In the genomic region with DNA sequence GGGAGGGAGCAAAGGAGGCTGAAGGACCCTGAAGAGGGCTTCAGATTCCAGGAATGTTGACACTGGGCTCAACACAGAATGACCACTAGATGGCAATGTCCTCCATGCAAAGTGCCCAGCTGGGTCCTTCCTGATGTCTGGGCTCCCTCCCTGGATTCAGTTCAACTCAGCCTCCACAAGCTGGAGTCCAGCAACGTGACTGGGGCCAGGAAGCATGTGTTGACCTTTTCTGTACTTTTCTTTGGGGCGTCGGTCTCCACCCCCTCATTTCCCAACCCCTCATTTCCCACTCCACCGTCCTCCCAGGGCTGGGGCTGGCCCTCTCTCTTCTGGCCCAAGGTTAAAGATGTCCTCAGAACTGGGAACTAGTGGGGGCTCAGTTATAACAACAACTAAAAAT, we compare ENCODE assay signal across 8 mouse cellular contexts. TPM values are rescaled to one million over a fixed set of nuclear protein-coding genes. Genes with fewer than 3 reads are reported as not detected.
DNase-seq lines count a peak whose midpoint lies in the region; ATAC-seq and TF ChIP-seq lines count a peak whose summit lies in the region.

No protein-coding gene starts in this region.

- no peaks in the 10 kb centered on the region for H3K9me3 ChIP-seq in MEL (replicated peaks; ENCODE audit: insufficient read depth, low read length)
- no peaks in the 10 kb centered on the region for H3K9me3 ChIP-seq in forebrain, embryonic 16.5 days (ENCODE audit: control insufficient read depth, low read length)
- H3K9me3 ChIP-seq in liver, embryonic 16.5 days (replicated peaks; ENCODE audit: control insufficient read depth, low read length): no peaks in the 10 kb centered on the region
- no peaks in the 10 kb centered on the region for H3K9me3 ChIP-seq in neural tube, embryonic 15.5 days (replicated peaks)

- peak; percentile 79 to 91 (median 83) for TF ChIP-seq CTCF in MEL (IDR thresholded peaks at IDR 0.05 in 2 of 3, conservative IDR thresholded peaks at IDR 0.05 in 1 of 3; ENCODE audit: control insufficient read depth in 1 of 3, insufficient read depth in 1 of 3, low read depth in 2 of 3, low read length in 3 of 3, poor library complexity in 1 of 3, severe bottlenecking in 1 of 3)

- peak; percentile 47 for DNase-seq in MEL (ENCODE audit: low read depth, low spot score)
- peak; percentile 64 to 72 for DNase-seq in cerebellum, adult 18-20 months
- DNase-seq in heart, postnatal 25 days (ENCODE audit: low spot score): peak; percentile 85
- peak; percentile 79 for DNase-seq in layer of hippocampus, adult 11-12 months (ENCODE audit: low spot score)
- DNase-seq in thymus, postnatal 0 days (ENCODE audit: low spot score): peak; percentile 11

- no peak overlapping the region for H3K9ac ChIP-seq in MEL (ENCODE audit: control insufficient read depth, low read depth, low read length, poor library complexity, severe bottlenecking)
- no peak overlapping the region for H3K9ac ChIP-seq in forebrain, embryonic 16.5 days (replicated peaks; ENCODE audit: low read depth, low read length)
- no peak overlapping the region for H3K9ac ChIP-seq in liver, embryonic 16.5 days (ENCODE audit: low read depth, low read length)
- H3K9ac ChIP-seq in neural tube, embryonic 15.5 days (replicated peaks): no peak overlapping the region

- no peak for TF ChIP-seq EP300 in MEL (IDR thresholded peaks at IDR 0.05; ENCODE audit: low read depth in 1 of 2, low read length in 2 of 2)

- no peaks in the 10 kb centered on the region for H3K4me1 ChIP-seq in MEL (ENCODE audit: control insufficient read depth in 1 of 2, insufficient read depth in 2 of 2, low read length in 2 of 2)
- H3K4me1 ChIP-seq in forebrain, embryonic 16.5 days (replicated peaks; ENCODE audit: control insufficient read depth, insufficient read depth, low read length): no peaks in the 10 kb centered on the region
- no peaks in the 10 kb centered on the region for H3K4me1 ChIP-seq in liver, embryonic 16.5 days (ENCODE audit: control insufficient read depth, low read depth, low read length)
- H3K4me1 ChIP-seq in neural tube, embryonic 15.5 days: 0 out of 2 replicates have a peak, but pooled peaks cover 3% of the 10 kb centered on the region

- H3K36me3 ChIP-seq in MEL (ENCODE audit: control insufficient read depth in 1 of 2, insufficient read depth in 2 of 2, low read length in 2 of 2): no peaks in the 10 kb centered on the region
- H3K36me3 ChIP-seq in forebrain, embryonic 16.5 days (ENCODE audit: control insufficient read depth, insufficient read depth): no peaks in the 10 kb centered on the region
- H3K36me3 ChIP-seq in liver, embryonic 16.5 days (ENCODE audit: control insufficient read depth, insufficient read depth): no peaks in the 10 kb centered on the region
- H3K36me3 ChIP-seq in neural tube, embryonic 15.5 days: peaks cover 22% of the 10 kb centered on the region

- no peaks in the 10 kb centered on the region for H3K27me3 ChIP-seq in MEL (ENCODE audit: control insufficient read depth in 1 of 2, insufficient read depth in 2 of 2, low read length in 2 of 2)
- no peaks in the 10 kb centered on the region for H3K27me3 ChIP-seq in forebrain, embryonic 16.5 days (replicated peaks; ENCODE audit: control insufficient read depth, insufficient read depth, low read length)
- H3K27me3 ChIP-seq in liver, embryonic 16.5 days (ENCODE audit: control insufficient read depth, insufficient read depth, low read depth, low read length): no peaks in the 10 kb centered on the region
- H3K27me3 ChIP-seq in neural tube, embryonic 15.5 days (replicated peaks): no peaks in the 10 kb centered on the region

- 6% methylated on average over 4 of the region's 4 CpGs for WGBS in forebrain, embryonic 16.5 days
- 13% methylated on average over 4 of the region's 4 CpGs for WGBS in liver, embryonic 16.5 days (ENCODE audit: insufficient replicate concordance)
- WGBS in neural tube, embryonic 15.5 days: 4% methylated on average over 4 of the region's 4 CpGs

- intact Hi-C loops in heart, postnatal 25 days (cut with DNase I): loop anchor here (1.0 to 2.0 kb wide), 5 partner anchors 44 to 398 kb away; partner anchors contain the start of gene Fbxo7

- ATAC-seq in forebrain, embryonic 16.5 days: peak; percentile 85
- peak; percentile 71 for ATAC-seq in liver, embryonic 16.5 days (ENCODE audit: low read depth)
- peak; percentile 89 for ATAC-seq in neural tube, embryonic 15.5 days (ENCODE audit: low FRiP score)

- H3K4me2 ChIP-seq in forebrain, embryonic 16.5 days (ENCODE audit: low read length): no peak overlapping the region
- H3K4me2 ChIP-seq in liver, embryonic 16.5 days (ENCODE audit: low read depth, low read length): no peak overlapping the region
- H3K4me2 ChIP-seq in neural tube, embryonic 15.5 days: no peak overlapping the region

- H3K79me2 ChIP-seq in MEL (ENCODE audit: control insufficient read depth, insufficient read depth, low read length, poor library complexity): no peaks in the 10 kb centered on the region

- TF ChIP-seq POLR2A in MEL (IDR thresholded peaks at IDR 0.05; ENCODE audit: control insufficient read depth in 1 of 2, insufficient read depth in 1 of 2, low read depth in 1 of 2, low read length in 2 of 2, poor library complexity in 1 of 2): no peak

- TF ChIP-seq RAD21 in MEL (IDR thresholded peaks at IDR 0.05; ENCODE audit: low read depth, low read length): peak; percentile 82

- no peak overlapping the region for H3K27ac ChIP-seq in MEL (ENCODE audit: control insufficient read depth, low read depth, low read length)
- no peak overlapping the region for H3K27ac ChIP-seq in forebrain, embryonic 16.5 days (ENCODE audit: low read length)
- H3K27ac ChIP-seq in liver, embryonic 16.5 days (ENCODE audit: low read length): no peak overlapping the region
- no peak overlapping the region for H3K27ac ChIP-seq in neural tube, embryonic 15.5 days (replicated peaks)

- H3K4me3 ChIP-seq in MEL (ENCODE audit: control insufficient read depth in 1 of 2, insufficient read depth in 1 of 2, low read depth in 2 of 2, low read length in 2 of 2): no peak overlapping the region
- H3K4me3 ChIP-seq in forebrain, embryonic 16.5 days (replicated peaks; ENCODE audit: low read length): no peak overlapping the region
- H3K4me3 ChIP-seq in liver, embryonic 16.5 days (ENCODE audit: low read depth, low read length): no peak overlapping the region
- no peak overlapping the region for H3K4me3 ChIP-seq in neural tube, embryonic 15.5 days (replicated peaks)

TF ChIP-seq in MEL, 35 proteins besides CTCF, POLR2A, EP300 and RAD21:
- TF ChIP-seq POLR2AphosphoS2 (IDR thresholded peaks at IDR 0.05; ENCODE audit: low read length): no peak
- no peak for TF ChIP-seq MXI1 (IDR thresholded peaks at IDR 0.05; ENCODE audit: low read depth, low read length)
- peak; percentile 73 for TF ChIP-seq SMC3 (IDR thresholded peaks at IDR 0.05; ENCODE audit: low read depth, low read length)
- peak; percentile 54; the same call in 1 of the 2 replicates for TF ChIP-seq ZC3H11A (IDR thresholded peaks at IDR 0.05; ENCODE audit: low read depth, low read length)

RNA-seq across cellular contexts. Expression of gene Fbxo7, which starts 43.2 kb away (rescaled TPM):
- total RNA-seq in MEL (2012; rRNA removed): 23.2 and 24.5 TPM in 2 replicates
- polyA plus RNA-seq in MEL (2012; ENCODE audit: insufficient read depth in 1 of 2, insufficient read length in 2 of 2, low read depth in 1 of 2, low replicate concordance in 2 of 2, missing spikeins in 1 of 2): 100 to 1,000 TPM in 1 of 2 experiments, 10 to 100 TPM in 1; 34.8 to 131 TPM
- polyA plus RNA-seq in forebrain, embryonic 16.5 days (2015; fragmentation: Nextera tagmentation; extraction: Ambion mirVana): 14.9 and 16.2 TPM in 2 replicates
- 10 to 100 TPM; 12.3 to 15.4 TPM for total RNA-seq in heart, postnatal 25 days (2021)
- polyA plus RNA-seq in liver, embryonic 16.5 days (2015; fragmentation: Nextera tagmentation; extraction: Ambion mirVana): 60.6 and 64.8 TPM in 2 replicates
- 24.0 and 31.9 TPM in 2 replicates for polyA plus RNA-seq in neural tube, embryonic 15.5 days (2015; fragmentation: Nextera tagmentation; extraction: Ambion mirVana)
- 51.4 and 54.7 TPM in 2 replicates for polyA plus RNA-seq in thymus, postnatal 0 days (2015; fragmentation: Nextera tagmentation; extraction: Ambion mirVana)

RNA-seq across cellular contexts. Expression of gene Bpifc, which starts 53.2 kb away (rescaled TPM):
- not detected in 2 replicates for total RNA-seq in MEL (2012; rRNA removed)
- under 1 TPM in 1 of 2 experiments, not detected in 1; 0.03 TPM for polyA plus RNA-seq in MEL (2012; ENCODE audit: insufficient read depth in 1 of 2, insufficient read length in 2 of 2, low read depth in 1 of 2, low replicate concordance in 2 of 2, missing spikeins in 1 of 2)
- not detected in 2 replicates for polyA plus RNA-seq in forebrain, embryonic 16.5 days (2015; fragmentation: Nextera tagmentation; extraction: Ambion mirVana)
- not detected for total RNA-seq in heart, postnatal 25 days (2021)
- polyA plus RNA-seq in liver, embryonic 16.5 days (2015; fragmentation: Nextera tagmentation; extraction: Ambion mirVana): 0.04 TPM in 1 of 2 replicates, not detected in the other
- 0.14 and 0.15 TPM in 2 replicates for polyA plus RNA-seq in neural tube, embryonic 15.5 days (2015; fragmentation: Nextera tagmentation; extraction: Ambion mirVana)
- polyA plus RNA-seq in thymus, postnatal 0 days (2015; fragmentation: Nextera tagmentation; extraction: Ambion mirVana): 0.86 and 0.87 TPM in 2 replicates

Comparison
In these comparisons a context has a peak if more than half of its experiments do, and no peak if none do; other contexts are left out.
1. DNase-seq: peak in every context shown above with its lines; median percentile 85 in heart, postnatal 25 days; 79 in layer of hippocampus, adult 11-12 months; 68 in cerebellum, adult 18-20 months; 47 in MEL; 11 in thymus, postnatal 0 days.